Mouse (Mus musculus): ENCODE measurements around the gene Sun5.
A peak's percentile ranks its signal among the peaks of the same experiment; 100 is the strongest.

Gene Sun5

GRCm38 (mm10) chr2:153809921-153810320 lies 61.0 kb downstream of the Sun5 start:
- no peak for DNase-seq (ENCODE audit: low read depth)

DNA sequence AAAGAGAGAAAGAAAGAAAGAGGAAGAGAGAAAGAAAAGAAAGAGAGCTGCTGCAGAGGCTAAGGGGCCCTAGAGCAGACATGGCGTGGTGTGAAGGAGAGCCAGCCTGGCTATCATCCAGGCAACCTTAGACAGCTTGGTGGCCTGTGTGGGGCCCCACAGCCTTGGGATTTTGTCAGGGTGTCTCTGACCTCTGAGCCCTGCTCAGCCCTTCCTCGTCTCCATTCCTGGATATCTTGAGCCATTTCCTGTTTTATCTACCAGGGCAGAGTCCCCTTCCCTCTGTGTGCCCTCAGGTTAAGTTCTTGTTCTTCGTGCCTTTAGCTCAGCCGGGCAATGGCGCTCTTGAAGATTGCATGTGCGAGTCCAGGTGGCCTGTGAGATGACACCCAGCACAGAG lies 62.0 kb downstream of the Sun5 start:
- no peak for DNase-seq (ENCODE audit: low read depth)

DNA sequence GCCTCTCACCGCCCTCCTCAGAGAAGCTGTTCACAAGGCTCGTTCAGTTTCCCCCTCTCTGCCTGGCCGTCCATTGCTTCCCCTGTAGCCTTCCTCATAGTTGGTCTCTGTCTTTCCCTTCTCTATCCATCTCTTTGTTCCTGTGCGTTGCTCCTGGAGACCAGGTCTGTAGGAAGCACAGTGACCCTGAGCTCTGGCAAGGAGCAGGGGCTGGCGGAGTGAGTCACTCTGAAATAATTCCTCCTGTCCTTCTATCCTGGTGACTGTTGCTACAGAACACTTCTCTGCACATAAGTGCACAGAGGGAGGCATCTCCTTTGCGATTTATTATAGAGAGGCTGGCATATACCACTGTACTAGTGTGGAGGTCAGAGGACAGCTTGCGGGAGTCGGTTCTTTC lies 62.7 kb downstream of the Sun5 start:
- no peak for DNase-seq (ENCODE audit: low read depth)

GRCm38 (mm10) chr2:153807464-153807863 lies 63.4 kb downstream of the Sun5 start:
- peak; percentile 64 for DNase-seq (ENCODE audit: low read depth)
